Mouse (Mus musculus) heart, embryonic 10.5 days (tissue): ENCODE data around the gene Ccnc. TPM values are rescaled to one million over a fixed set of nuclear protein-coding genes. Genes with fewer than 3 reads are reported as not detected.
"Not testable (repeated sequence)": the region's sequence is repeated elsewhere in the genome, so short reads cannot be mapped to it uniquely, and the experiment has no call there.

Experiments used
- DNase-seq: peaks from one replicate; pipeline ENCODE4 v3.0.0-alpha.2; 2017; ENCODE audit warnings: low spot score
- H3K27ac ChIP-seq: fragments of 300-500 bp; sonication (generic); 2 replicates; pipeline ENCODE4 v1.5.1; 2016; ENCODE audit warnings: mild to moderate bottlenecking
- H3K27me3 ChIP-seq: fragments of 300-500 bp; sonication (generic); 2 replicates; pipeline ENCODE4 v1.6.1; 2016; ENCODE audit warnings: mild to moderate bottlenecking; ENCODE audit not compliant: poor library complexity, insufficient read depth, severe bottlenecking
- H3K36me3 ChIP-seq: fragments of 300-500 bp; sonication (generic); 2 replicates; pipeline ENCODE4 v1.6.1; 2016; ENCODE audit warnings: mild to moderate bottlenecking, moderate library complexity
- H3K4me1 ChIP-seq: fragments of 300-500 bp; sonication (generic); 2 replicates; pipeline ENCODE4 v1.6.1; 2016; ENCODE audit warnings: mild to moderate bottlenecking
- H3K4me3 ChIP-seq: fragments of 300-500 bp; sonication (generic); 2 replicates; pipeline ENCODE4 v1.5.1; 2016; ENCODE audit warnings: mild to moderate bottlenecking, moderate library complexity
- H3K9me3 ChIP-seq: fragments of 300-500 bp; sonication (generic); 2 replicates; pipeline ENCODE4 v1.6.1; 2016; ENCODE audit warnings: mild to moderate bottlenecking, moderate library complexity
- WGBS: fragments of 180-500 bp; shearing (Covaris S2); methylation state at CpG from one replicate; pipeline ENCODE4 v1.1.7; 2016; 5-methylcytosine and 5-hydroxymethylcytosine counted together
- polyA plus RNA-seq: library from polyadenylated mRNA; unstranded; fragments of >200 nt; fragmentation: Nextera tagmentation; extraction: Ambion mirVana; gene quantifications from 2 replicates; pipeline ENCODE4 v1.2.1, GENCODE M21; 2016

Ccnc gene
- polyA plus RNA-seq, 1 experiment from 2014 or later = 36.0 TPM

GRCm38 (mm10) chr4:21687783-21688702 is 39.5 kb upstream of the Ccnc start:
- H3K36me3 ChIP-seq = no peaks in the 10 kb centered on the region
- 3% methylated on average over 51 of the region's 51 CpGs for WGBS
- H3K4me3 ChIP-seq = peak overlapping the region; percentile 67
- H3K4me1 ChIP-seq = peaks cover 8% of the 10 kb centered on the region
- no peaks in the 10 kb centered on the region for H3K9me3 ChIP-seq
- H3K27ac ChIP-seq = no peak overlapping the region
- no peak for DNase-seq
- peaks cover 99% of the 10 kb centered on the region for H3K27me3 ChIP-seq

- WGBS = under 1% methylated on average over 60 of the region's 64 CpGs
- Histone ChIP-seq H3K9me3 (no peaks in the 10 kb centered on the region), H3K4me1 (peaks cover 8% of the 10 kb centered on the region), H3K4me3 (peak overlapping the region; percentile 67), H3K27ac (no peak overlapping the region), H3K36me3 (no peaks in the 10 kb centered on the region), H3K27me3 (peaks cover 99% of the 10 kb centered on the region)
- no peak for DNase-seq
These were observed 38.7 kb upstream of the Ccnc start for GRCm38 (mm10) chr4:21688703-21689200.

- Histone ChIP-seq H3K36me3 (no peaks in the 10 kb centered on the region), H3K9me3 (no peaks in the 10 kb centered on the region), H3K27me3 (peaks cover 95% of the 10 kb centered on the region), H3K27ac (no peak overlapping the region), H3K4me1 (peaks cover 8% of the 10 kb centered on the region), H3K4me3 (peak overlapping the region; percentile 67; the same call in 1 of the 2 replicates)
- WGBS = 1% methylated on average over 18 of the region's 18 CpGs
- DNase-seq = no peak
These were observed 38.0 kb upstream of the Ccnc start for GRCm38 (mm10) chr4:21689492-21689941.

GRCm38 (mm10) chr4:21690221-21690620 is 37.3 kb upstream of the Ccnc start:
- DNase-seq = no peak
- Histone ChIP-seq H3K4me1 (peaks cover 8% of the 10 kb centered on the region), H3K27me3 (peaks cover 91% of the 10 kb centered on the region), H3K4me3 (no peak overlapping the region), H3K27ac (no peak overlapping the region), H3K9me3 (no peaks in the 10 kb centered on the region), H3K36me3 (no peaks in the 10 kb centered on the region)
- 12% methylated on average over 7 of the region's 7 CpGs for WGBS

- no peaks in the 10 kb centered on the region for H3K9me3 ChIP-seq
- no peaks in the 10 kb centered on the region for H3K36me3 ChIP-seq
- H3K4me3 ChIP-seq = no peak overlapping the region
- 27% methylated on average over 7 of the region's 7 CpGs for WGBS
- no peak for DNase-seq
- peaks cover 36% of the 10 kb centered on the region for H3K27me3 ChIP-seq
- H3K4me1 ChIP-seq = no peaks in the 10 kb centered on the region
- H3K27ac ChIP-seq = no peak overlapping the region
These were observed 31.8 kb upstream of the Ccnc start for GRCm38 (mm10) chr4:21695638-21696254.

- Histone ChIP-seq H3K4me1 (no peaks in the 10 kb centered on the region), H3K27ac (no peak overlapping the region), H3K4me3 (no peak overlapping the region), H3K27me3 (no peaks in the 10 kb centered on the region), H3K9me3 (no peaks in the 10 kb centered on the region), H3K36me3 (no peaks in the 10 kb centered on the region)
- no peak for DNase-seq
- 40% methylated on average over 1 of the region's 1 CpGs for WGBS
These were observed 22.5 kb upstream of the Ccnc start for GRCm38 (mm10) chr4:21705046-21705445.

GRCm38 (mm10) chr4:21712147-21712546 is 15.4 kb upstream of the Ccnc start:
- DNase-seq = peak; percentile 95
- H3K27ac ChIP-seq = no peak overlapping the region
- H3K27me3 ChIP-seq = peaks cover 5% of the 10 kb centered on the region; the same call in 1 of the 2 replicates
- H3K4me1 ChIP-seq = no peaks in the 10 kb centered on the region
- no peaks in the 10 kb centered on the region for H3K36me3 ChIP-seq
- no peak overlapping the region for H3K4me3 ChIP-seq
- H3K9me3 ChIP-seq = no peaks in the 10 kb centered on the region
- 4% methylated on average over 13 of the region's 13 CpGs for WGBS

GRCm38 (mm10) chr4:21722752-21723334 is 4.7 kb upstream of the Ccnc start:
- no peaks in the 10 kb centered on the region; the same call in 1 of the 2 replicates for H3K27me3 ChIP-seq
- no peak overlapping the region for H3K27ac ChIP-seq
- no peaks in the 10 kb centered on the region for H3K9me3 ChIP-seq
- H3K36me3 ChIP-seq = no peaks in the 10 kb centered on the region
- H3K4me1 ChIP-seq = no peaks in the 10 kb centered on the region
- 61% methylated on average over 7 of the region's 7 CpGs for WGBS
- no peak for DNase-seq
- no peak overlapping the region for H3K4me3 ChIP-seq

- H3K36me3 ChIP-seq = no peaks in the 10 kb centered on the region; the same call in 1 of the 2 replicates
- H3K4me1 ChIP-seq = peaks cover 6% of the 10 kb centered on the region; the same call in 1 of the 2 replicates
- H3K27me3 ChIP-seq = no peaks in the 10 kb centered on the region
- H3K27ac ChIP-seq = peak overlapping the region; percentile 92
- DNase-seq = no peak
- H3K4me3 ChIP-seq = peak overlapping the region; percentile 93
- no peaks in the 10 kb centered on the region for H3K9me3 ChIP-seq
- WGBS = 2% methylated on average over 22 of the region's 22 CpGs
These were observed 438 bp upstream of the Ccnc start for GRCm38 (mm10) chr4:21726912-21727614.

- Histone ChIP-seq H3K27ac (no peak overlapping the region), H3K36me3 (peaks cover 28% of the 10 kb centered on the region), H3K9me3 (no peaks in the 10 kb centered on the region), H3K27me3 (no peaks in the 10 kb centered on the region), H3K4me1 (no peaks in the 10 kb centered on the region), H3K4me3 (no peak overlapping the region)
- no peak for DNase-seq
- WGBS = 92% methylated on average over 4 of the region's 4 CpGs
These were observed 11.7 kb downstream of the Ccnc start for GRCm38 (mm10) chr4:21739169-21739568.

GRCm38 (mm10) chr4:21744142-21744541 is 16.6 kb downstream of the Ccnc start:
- not testable (repeated sequence) for H3K27me3 ChIP-seq, H3K27ac ChIP-seq, DNase-seq, H3K9me3 ChIP-seq, H3K4me3 ChIP-seq, H3K4me1 ChIP-seq
- peaks cover 26% of the 10 kb centered on the region for H3K36me3 ChIP-seq
- WGBS = 91% methylated on average over 8 of the region's 8 CpGs

GRCm38 (mm10) chr4:21745723-21746122 is 18.2 kb downstream of the Ccnc start:
- Histone ChIP-seq H3K4me1 (no peaks in the 10 kb centered on the region), H3K27ac (no peak overlapping the region), H3K4me3 (no peak overlapping the region), H3K9me3 (no peaks in the 10 kb centered on the region), H3K36me3 (peaks cover 23% of the 10 kb centered on the region), H3K27me3 (no peaks in the 10 kb centered on the region)
- 73% methylated on average over 5 of the region's 5 CpGs for WGBS
- no peak for DNase-seq
